Mouse (Mus musculus): Measurements from ENCODE around the gene Map1s.

GRCm38 (mm10) chr8:70864712-70865221 lies 41.0 kb upstream of the Map1s start:
- TF ChIP-seq CTCF (IDR thresholded peaks at IDR 0.05; ENCODE audit: low read depth, low read length) (no peak), POLR2A (IDR thresholded peaks at IDR 0.05; ENCODE audit: insufficient read depth, low read length) (no peak)
